Mouse (Mus musculus) midbrain, embryonic 16.5 days (tissue): Measurements from ENCODE around the gene Slc35b3. TPM values are rescaled to one million over a fixed set of nuclear protein-coding genes. Genes with fewer than 3 reads are reported as not detected.

Experiments
- ATAC-seq: fragments of 200-750 bp; cut with Nextera tagmentation; 2 replicates; pipeline ENCODE4 v1.8.0; 2017; ENCODE audit warnings: moderate TSS enrichment
- H3K27ac ChIP-seq: fragments of 300-500 bp; sonication (generic); 2 replicates; pipeline ENCODE4 v1.5.1; 2014; ENCODE audit warnings: mild to moderate bottlenecking, low read length, mixed read lengths
- H3K27me3 ChIP-seq: fragments of 300-500 bp; sonication (generic); 2 replicates; pipeline ENCODE4 v1.6.1; 2014; ENCODE audit warnings: low read depth, low read length, mixed read lengths; ENCODE audit not compliant: control insufficient read depth, insufficient read depth
- H3K36me3 ChIP-seq: fragments of 300-500 bp; sonication (generic); 2 replicates; pipeline ENCODE4 v1.6.1; 2014; ENCODE audit warnings: mild to moderate bottlenecking, low read length, moderate library complexity, mixed read lengths; ENCODE audit not compliant: control insufficient read depth, insufficient read depth
- H3K4me1 ChIP-seq: fragments of 300-500 bp; sonication (generic); 2 replicates; pipeline ENCODE4 v1.6.1; 2014; ENCODE audit warnings: mild to moderate bottlenecking, low read length, mixed read lengths; ENCODE audit not compliant: control insufficient read depth, insufficient read depth
- H3K4me2 ChIP-seq: fragments of 300-500 bp; sonication (generic); 2 replicates; pipeline ENCODE4 v1.6.1; 2014; ENCODE audit warnings: mild to moderate bottlenecking, low read length, mixed read lengths
- H3K4me3 ChIP-seq: fragments of 300-500 bp; sonication (generic); 2 replicates; pipeline ENCODE4 v1.5.1; 2014; ENCODE audit warnings: low read depth, mild to moderate bottlenecking, low read length, moderate library complexity, mixed read lengths
- H3K9ac ChIP-seq: fragments of 300-500 bp; sonication (generic); 2 replicates; pipeline ENCODE4 v1.6.1; 2014; ENCODE audit warnings: low read depth, low read length, mixed read lengths
- H3K9me3 ChIP-seq: fragments of 300-500 bp; sonication (generic); replicated peaks from 2 replicates; pipeline ENCODE4 v1.6.1; 2014; ENCODE audit warnings: mild to moderate bottlenecking, low read length, mixed read lengths; ENCODE audit not compliant: control insufficient read depth, poor library complexity, severe bottlenecking
- WGBS: fragments of 180-500 bp; shearing (Covaris S2); extraction: QIAGEN DNeasy Blood & Tissue Kit; methylation state at CpG from one replicate; pipeline ENCODE4 v1.1.7; 2014; 5-methylcytosine and 5-hydroxymethylcytosine counted together
- polyA plus RNA-seq: library from polyadenylated mRNA; unstranded; fragments of >200 nt; fragmentation: Nextera tagmentation; extraction: Ambion mirVana; gene quantifications from 2 replicates; pipeline ENCODE4 v1.2.1, GENCODE M21; 2015

Slc35b3 gene
- polyA plus RNA-seq: 31.0 and 32.7 TPM in 2 replicates

DNA sequence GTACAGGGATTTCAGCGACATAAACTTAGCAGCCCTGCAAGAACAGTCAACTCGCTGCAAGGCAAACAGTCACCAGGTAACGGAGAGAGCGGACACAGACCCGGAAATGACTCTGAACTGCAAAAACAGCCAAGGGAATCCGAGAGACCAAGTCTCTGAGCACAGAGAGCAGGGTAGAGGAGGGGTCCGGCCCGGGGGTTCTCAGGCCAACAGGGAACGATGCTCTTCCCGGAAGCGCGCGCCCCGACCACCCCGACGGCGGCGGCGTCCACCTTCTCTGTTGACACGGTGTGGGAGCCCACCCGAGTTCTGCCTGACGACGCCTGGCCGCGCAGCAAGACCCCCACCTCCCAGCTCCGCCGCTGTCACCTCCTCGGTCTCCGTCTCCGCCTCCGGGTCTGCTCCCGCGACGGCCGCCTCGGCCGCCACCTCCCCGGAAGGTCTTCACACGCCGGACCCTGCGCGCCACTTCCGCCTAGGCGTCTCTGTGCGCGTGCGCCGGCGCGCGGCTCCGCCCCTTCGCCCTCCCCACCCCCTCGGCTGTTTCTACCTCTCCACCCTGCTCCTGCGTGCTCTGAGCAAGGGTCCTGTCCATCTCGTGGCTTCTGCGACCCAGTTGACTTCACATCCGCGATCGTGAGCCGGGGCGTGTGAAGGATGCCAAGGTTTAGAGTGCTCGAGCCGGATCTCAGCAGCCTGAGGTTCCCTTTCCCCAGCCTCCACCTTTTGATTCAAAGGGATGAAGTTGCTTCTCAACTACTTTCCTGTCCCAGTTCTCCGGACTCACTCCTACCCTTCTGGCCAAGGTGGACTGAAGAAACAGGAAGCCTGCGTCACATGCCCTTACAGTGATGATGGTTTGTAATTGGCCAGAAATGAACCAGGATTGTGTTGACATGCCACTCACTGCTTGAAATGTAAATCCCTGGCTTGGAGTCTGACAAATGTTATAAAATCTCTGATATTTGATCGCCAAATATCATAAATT, at the start of gene Slc35b3:
Gene Slc35b3 (minus strand): TSS at position 813 of the 988 bp plus-strand sequence.
- ATAC-seq: peak; percentile 100
- H3K4me2 ChIP-seq: peak within 1 kb of the TSS; percentile 58
- no peaks in the 10 kb centered on the region for H3K27me3 ChIP-seq
- peak within 1 kb of the TSS; percentile 79 for H3K27ac ChIP-seq
- no peaks in the 10 kb centered on the region for H3K36me3 ChIP-seq
- peak within 1 kb of the TSS; percentile 92 for H3K9ac ChIP-seq
- no peaks in the 10 kb centered on the region for H3K9me3 ChIP-seq
- H3K4me1 ChIP-seq: peaks cover 23% of the 10 kb centered on the region
- WGBS: 1% methylated on average over 59 of the region's 67 CpGs
- H3K4me3 ChIP-seq: peak within 1 kb of the TSS; percentile 88

DNA sequence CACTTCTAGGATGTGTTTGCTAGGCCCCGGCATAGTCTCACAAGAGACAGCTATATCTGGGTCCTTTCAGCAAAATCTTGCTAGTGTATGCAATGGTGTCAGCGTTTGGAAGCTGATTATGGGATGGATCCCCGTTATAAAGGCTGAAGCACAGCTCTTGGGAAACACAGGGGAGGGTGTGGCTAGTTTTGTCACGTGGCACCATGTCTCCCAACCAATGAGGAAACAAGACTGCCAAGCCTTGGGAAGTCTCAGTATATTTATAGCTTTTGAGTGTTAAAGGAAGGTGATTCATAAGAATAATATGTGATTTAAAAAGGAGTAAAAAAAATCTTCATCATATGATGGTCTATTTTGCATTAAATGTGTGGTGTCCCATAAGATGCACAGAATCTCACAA, 49.6 kb upstream of the Slc35b3 start:
- Histone ChIP-seq H3K4me1 (no peaks in the 10 kb centered on the region), H3K9me3 (no peaks in the 10 kb centered on the region), H3K27me3 (no peaks in the 10 kb centered on the region), H3K4me2 (no peak overlapping the region), H3K9ac (no peak overlapping the region), H3K27ac (no peak overlapping the region), H3K36me3 (no peaks in the 10 kb centered on the region), H3K4me3 (no peak overlapping the region)
- no peak for ATAC-seq
- WGBS: 79% methylated on average over 4 of the region's 4 CpGs

DNA sequence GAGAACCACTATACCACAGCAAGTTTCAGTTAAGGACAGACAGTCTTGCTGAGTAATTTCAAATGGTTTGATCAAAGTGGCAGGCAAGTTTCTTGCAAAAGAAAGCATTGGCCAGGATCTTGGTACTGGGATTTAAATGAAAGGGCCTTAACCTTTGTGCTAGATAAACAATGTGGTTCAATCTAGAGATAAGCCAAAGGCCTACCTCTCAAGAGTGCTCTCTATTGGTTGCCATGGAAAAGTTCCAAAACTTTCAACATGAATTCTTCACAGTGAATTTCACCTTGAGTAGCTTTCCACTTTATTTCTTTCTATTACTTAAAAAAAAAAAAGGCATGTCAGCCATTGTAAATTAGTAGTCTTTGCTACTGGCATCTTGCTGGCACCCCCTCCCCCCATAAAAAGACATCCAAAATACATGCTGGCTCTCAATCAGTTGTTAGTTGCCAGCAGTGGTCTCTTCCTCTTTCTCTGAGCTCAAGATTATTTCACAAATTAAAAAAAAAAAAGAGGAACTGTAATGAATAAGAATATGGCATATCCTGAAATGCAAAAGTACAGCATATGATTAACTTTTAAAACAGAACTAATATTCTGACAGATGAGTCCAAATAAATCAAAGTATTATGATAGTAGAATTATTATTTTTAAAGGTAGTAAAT, 42.6 kb upstream of the Slc35b3 start:
- Histone ChIP-seq H3K4me2 (no peak overlapping the region), H3K9me3 (no peaks in the 10 kb centered on the region), H3K27me3 (no peaks in the 10 kb centered on the region), H3K4me1 (no peaks in the 10 kb centered on the region), H3K36me3 (no peaks in the 10 kb centered on the region), H3K27ac (no peak overlapping the region), H3K4me3 (no peak overlapping the region), H3K9ac (no peak overlapping the region)
- ATAC-seq: no peak

DNA sequence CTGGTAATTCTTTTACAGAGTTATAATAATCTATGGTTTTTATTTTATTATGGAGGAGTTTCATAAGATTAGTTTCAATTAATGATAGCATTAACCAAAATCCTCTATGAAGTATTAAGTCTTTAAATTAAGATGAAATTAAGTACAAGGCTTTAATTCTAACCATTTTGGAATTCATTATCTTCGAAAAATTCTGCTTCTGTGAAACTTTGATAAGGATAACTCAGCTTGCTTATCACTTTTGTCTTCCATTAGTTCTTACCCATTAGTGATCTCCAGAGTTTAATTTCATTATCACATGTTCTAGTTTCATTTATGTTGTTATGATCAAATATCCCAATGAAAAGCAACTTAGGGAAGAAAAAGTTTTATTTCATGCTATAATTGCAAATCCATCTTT, 41.7 kb upstream of the Slc35b3 start:
- no peak overlapping the region for H3K4me3 ChIP-seq
- no peak overlapping the region for H3K4me2 ChIP-seq
- no peaks in the 10 kb centered on the region for H3K27me3 ChIP-seq
- H3K36me3 ChIP-seq: no peaks in the 10 kb centered on the region
- ATAC-seq: no peak
- 67% methylated on average over 1 of the region's 1 CpGs for WGBS
- no peaks in the 10 kb centered on the region for H3K4me1 ChIP-seq
- H3K27ac ChIP-seq: no peak overlapping the region
- no peaks in the 10 kb centered on the region for H3K9me3 ChIP-seq
- H3K9ac ChIP-seq: no peak overlapping the region

- Histone ChIP-seq H3K27me3 (no peaks in the 10 kb centered on the region), H3K9me3 (no peaks in the 10 kb centered on the region), H3K4me1 (no peaks in the 10 kb centered on the region), H3K9ac (no peak overlapping the region), H3K36me3 (no peaks in the 10 kb centered on the region), H3K4me2 (no peak overlapping the region), H3K4me3 (no peak overlapping the region), H3K27ac (no peak overlapping the region)
- no peak for ATAC-seq
- WGBS: 92% methylated on average over 11 of the region's 11 CpGs
Observed at GRCm38 (mm10) chr13:39001434-39001833, 40.8 kb upstream of the Slc35b3 start.

DNA sequence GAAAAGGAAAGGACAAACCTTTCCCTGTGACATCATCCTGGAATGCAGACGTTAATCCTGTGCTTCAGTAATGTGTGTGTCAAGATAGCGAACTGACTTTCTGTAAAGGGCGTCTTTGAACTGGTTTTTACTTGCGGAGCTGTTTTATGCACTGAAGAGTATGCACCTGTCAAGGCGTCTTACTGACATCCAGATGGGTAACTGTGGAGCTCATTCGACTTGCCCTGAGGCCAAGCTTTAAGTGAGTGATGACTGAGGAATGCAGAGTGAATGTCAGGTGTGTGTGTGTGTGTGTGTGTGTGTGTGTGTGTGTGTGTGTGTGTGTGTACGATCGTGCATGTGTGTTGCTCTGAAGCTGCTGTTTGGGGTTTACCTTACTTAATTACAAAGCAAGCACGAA, 38.3 kb upstream of the Slc35b3 start:
- Histone ChIP-seq H3K4me3 (no peak overlapping the region), H3K4me2 (no peak overlapping the region), H3K27ac (no peak overlapping the region), H3K9ac (no peak overlapping the region), H3K4me1 (no peaks in the 10 kb centered on the region), H3K36me3 (no peaks in the 10 kb centered on the region), H3K9me3 (no peaks in the 10 kb centered on the region), H3K27me3 (no peaks in the 10 kb centered on the region)
- WGBS: 66% methylated on average over 9 of the region's 9 CpGs
- ATAC-seq: 0 out of 2 replicates have a peak, but pooled peaks have one; percentile 70

- peak; percentile 39; the same call in 1 of the 2 replicates for ATAC-seq
- Histone ChIP-seq H3K9ac (no peak overlapping the region), H3K27me3 (no peaks in the 10 kb centered on the region), H3K9me3 (no peaks in the 10 kb centered on the region), H3K27ac (no peak overlapping the region), H3K4me1 (no peaks in the 10 kb centered on the region), H3K4me3 (no peak overlapping the region), H3K36me3 (no peaks in the 10 kb centered on the region), H3K4me2 (no peak overlapping the region)
- 32% methylated on average over 5 of the region's 5 CpGs for WGBS
Observed at GRCm38 (mm10) chr13:38992529-38992928, 31.9 kb upstream of the Slc35b3 start.

DNA sequence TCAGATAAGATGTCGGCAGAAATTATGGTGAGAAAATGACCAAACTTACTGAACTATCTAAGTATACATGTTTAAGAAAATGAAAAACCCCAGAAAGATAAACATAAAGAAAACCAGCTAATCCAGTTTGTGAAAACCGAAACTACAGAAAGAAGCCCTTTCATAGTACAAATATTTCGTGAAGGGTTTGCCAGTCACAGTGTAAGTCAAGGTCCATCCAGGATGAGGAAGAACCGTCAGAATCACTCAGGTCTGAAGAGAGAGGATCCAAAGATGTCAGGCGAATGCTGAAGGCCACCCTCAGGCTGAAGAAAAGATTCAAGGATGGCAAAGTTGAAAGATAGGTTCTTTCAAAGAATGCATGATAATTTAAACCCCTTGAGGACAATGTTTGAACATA, 23.1 kb upstream of the Slc35b3 start:
- no peaks in the 10 kb centered on the region for H3K36me3 ChIP-seq
- no peaks in the 10 kb centered on the region for H3K9me3 ChIP-seq
- WGBS: 83% methylated on average over 5 of the region's 5 CpGs
- no peak for ATAC-seq
- no peak overlapping the region for H3K27ac ChIP-seq
- H3K9ac ChIP-seq: no peak overlapping the region
- H3K4me2 ChIP-seq: no peak overlapping the region
- no peaks in the 10 kb centered on the region for H3K4me1 ChIP-seq
- H3K4me3 ChIP-seq: no peak overlapping the region
- no peaks in the 10 kb centered on the region for H3K27me3 ChIP-seq

GRCm38 (mm10) chr13:38980900-38981299, 20.2 kb upstream of the Slc35b3 start:
- 83% methylated on average over 3 of the region's 3 CpGs for WGBS
- ATAC-seq: no peak

More at GRCm38 (mm10) chr13:38980900-38981299, 20.2 kb upstream of the Slc35b3 start:
- Histone ChIP-seq H3K36me3 (no peaks in the 10 kb centered on the region), H3K27me3 (no peaks in the 10 kb centered on the region), H3K4me2 (no peak overlapping the region), H3K4me3 (no peak overlapping the region), H3K9me3 (no peaks in the 10 kb centered on the region), H3K27ac (no peak overlapping the region), H3K9ac (no peak overlapping the region), H3K4me1 (no peaks in the 10 kb centered on the region)
